Mouse (Mus musculus) forebrain, embryonic 14.5 days (tissue): ENCODE measurements at regions not wholly inside any gene's neighbourhood (a gene's known extent, or its start where the extent isn't known, plus 50 kb on each side); places are given as distances from the start of the nearest gene placed in this dataset.

ENCODE experiments used
- ATAC-seq: fragments of 200-750 bp; cut with Nextera tagmentation; 2 replicates; pipeline ENCODE4 v1.8.0; 2017; ENCODE audit warnings: mild to moderate bottlenecking, moderate library complexity
- DNase-seq: peaks from one replicate; pipeline ENCODE4 v3.0.0-alpha.2; 2015; ENCODE audit warnings: low spot score
- H3K27ac ChIP-seq: fragments of 300-500 bp; sonication (generic); 2 replicates; pipeline ENCODE4 v1.5.1; 2014; ENCODE audit warnings: low read depth, mild to moderate bottlenecking, control low read depth, low read length, moderate library complexity
- H3K27me3 ChIP-seq: fragments of 300-500 bp; sonication (generic); replicated peaks from 2 replicates; pipeline ENCODE4 v1.6.1; 2014; ENCODE audit warnings: low read length, control low read depth, mixed read lengths; ENCODE audit not compliant: control insufficient read depth, insufficient read depth
- H3K36me3 ChIP-seq: fragments of 300-500 bp; sonication (generic); 2 replicates; pipeline ENCODE4 v1.6.1; 2014; ENCODE audit warnings: low read length, control low read depth; ENCODE audit not compliant: control insufficient read depth, insufficient read depth
- H3K4me1 ChIP-seq: fragments of 300-500 bp; sonication (generic); 2 replicates; pipeline ENCODE4 v1.6.1; 2014; ENCODE audit warnings: antibody characterized with exemption, low read length, control low read depth; ENCODE audit not compliant: control insufficient read depth, insufficient read depth
- H3K4me2 ChIP-seq: fragments of 300-500 bp; sonication (generic); 2 replicates; pipeline ENCODE4 v1.6.1; 2014; ENCODE audit warnings: mild to moderate bottlenecking, control low read depth, low read length
- H3K4me3 ChIP-seq: fragments of 300-500 bp; sonication (generic); 2 replicates; pipeline ENCODE4 v1.5.1; 2014; ENCODE audit warnings: low read depth, low read length, control low read depth
- H3K9ac ChIP-seq: fragments of 300-500 bp; sonication (generic); 2 replicates; pipeline ENCODE4 v1.6.1; 2014; ENCODE audit warnings: mild to moderate bottlenecking, low read length, control low read depth, moderate library complexity
- H3K9me3 ChIP-seq: fragments of 300-500 bp; sonication (generic); replicated peaks from 2 replicates; pipeline ENCODE4 v1.6.1; 2016; ENCODE audit warnings: low read length, control low read depth, mixed read lengths; ENCODE audit not compliant: control insufficient read depth
- WGBS: fragments of 180-500 bp; shearing (Covaris S2); extraction: QIAGEN DNeasy Blood & Tissue Kit; methylation state at CpG from one replicate; pipeline ENCODE4 v1.1.7; 2014; 5-methylcytosine and 5-hydroxymethylcytosine counted together

DNA sequence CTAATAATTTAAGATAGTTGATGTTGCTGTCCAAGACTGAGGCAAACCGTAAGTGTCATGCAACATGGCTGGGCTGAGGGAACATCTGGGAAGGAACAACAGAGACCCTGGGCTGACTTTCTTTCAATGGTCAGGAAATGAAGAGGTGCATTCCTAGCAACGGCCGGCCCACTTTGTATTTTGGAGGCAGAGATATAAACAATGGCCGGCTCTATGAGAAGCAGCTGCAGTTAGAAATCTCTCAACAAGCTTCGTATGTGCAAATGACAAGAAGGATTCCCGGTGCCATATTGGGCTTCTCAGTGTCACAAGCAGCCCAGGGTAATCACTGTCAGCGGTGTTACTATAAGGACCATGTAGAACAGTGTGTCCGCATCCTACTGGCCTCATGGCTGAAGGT is 108.0 kb upstream of the Tcf21 start:
- DNase-seq (no peak), ATAC-seq (no peak)
- H3K9ac ChIP-seq, result no peak overlapping the region
- no peak overlapping the region for H3K4me2 ChIP-seq
- no peaks in the 10 kb centered on the region for H3K36me3 ChIP-seq
- 90% methylated on average over 8 of the region's 8 CpGs for WGBS
- H3K27me3 ChIP-seq, result no peaks in the 10 kb centered on the region
- no peaks in the 10 kb centered on the region for H3K4me1 ChIP-seq
- H3K4me3 ChIP-seq, result no peak overlapping the region
- H3K27ac ChIP-seq, result no peak overlapping the region
- H3K9me3 ChIP-seq, result no peaks in the 10 kb centered on the region

DNA sequence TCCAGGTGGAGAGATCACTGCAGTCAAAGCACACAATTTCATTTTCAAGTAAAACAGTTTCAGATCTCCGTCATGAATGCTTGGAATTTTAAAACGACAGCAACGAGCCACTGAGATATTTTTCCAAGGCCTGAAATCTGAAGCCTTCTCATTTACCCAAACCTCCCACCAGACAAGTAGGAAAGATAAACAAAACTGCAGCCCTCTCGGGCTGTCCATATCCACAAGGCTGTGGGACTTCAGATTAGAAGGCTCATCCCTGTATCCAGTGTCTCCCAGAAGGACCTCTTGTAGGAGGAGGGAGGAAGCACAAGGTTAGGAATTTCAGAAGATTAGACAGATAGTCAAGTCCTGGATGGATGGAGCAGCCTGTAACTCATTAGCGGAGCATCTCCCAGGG is 106.1 kb upstream of the Tcf21 start:
- ATAC-seq (no peak), DNase-seq (no peak)
- Histone ChIP-seq H3K4me3 (no peak overlapping the region), H3K36me3 (no peaks in the 10 kb centered on the region), H3K27me3 (no peaks in the 10 kb centered on the region), H3K9ac (no peak overlapping the region), H3K27ac (no peak overlapping the region), H3K4me1 (no peaks in the 10 kb centered on the region), H3K9me3 (no peaks in the 10 kb centered on the region), H3K4me2 (no peak overlapping the region)
- WGBS, result 80% methylated on average over 5 of the region's 5 CpGs

GRCm38 (mm10) chr10:22921035-22921965 is 101.3 kb upstream of the Tcf21 start:
- Histone ChIP-seq H3K27ac (no peak overlapping the region), H3K4me3 (no peak overlapping the region), H3K4me2 (no peak overlapping the region), H3K27me3 (no peaks in the 10 kb centered on the region), H3K36me3 (no peaks in the 10 kb centered on the region), H3K9ac (no peak overlapping the region), H3K4me1 (no peaks in the 10 kb centered on the region), H3K9me3 (no peaks in the 10 kb centered on the region)
- WGBS, result 62% methylated on average over 11 of the region's 11 CpGs
- no peak for ATAC-seq
- DNase-seq, result no peak

DNA sequence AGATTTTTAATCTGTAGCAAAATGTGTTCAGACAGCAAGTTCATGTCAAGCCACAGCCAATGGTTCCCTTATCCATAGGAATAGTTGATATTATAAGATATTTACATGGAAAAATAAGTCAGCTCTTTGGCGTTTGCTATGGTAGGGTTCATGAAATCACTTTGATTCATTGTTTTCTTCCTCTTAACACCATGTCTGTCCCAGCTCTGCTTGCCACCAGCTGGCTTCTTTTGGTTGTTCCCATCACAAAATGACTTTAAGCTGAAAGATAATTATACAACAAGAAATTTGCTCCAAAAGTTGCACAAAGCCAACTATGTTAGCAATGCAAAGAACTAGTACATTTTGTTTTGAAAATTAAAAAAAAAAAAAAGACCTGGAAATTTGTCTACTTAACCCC is 99.9 kb upstream of the Tcf21 start:
- DNase-seq (no peak), ATAC-seq (no peak)
- no peaks in the 10 kb centered on the region for H3K36me3 ChIP-seq
- no peak overlapping the region for H3K27ac ChIP-seq
- H3K4me2 ChIP-seq, result no peak overlapping the region
- H3K27me3 ChIP-seq, result no peaks in the 10 kb centered on the region
- no peak overlapping the region for H3K4me3 ChIP-seq
- no peak overlapping the region for H3K9ac ChIP-seq
- WGBS, result 75% methylated on average over 1 of the region's 1 CpGs
- no peaks in the 10 kb centered on the region for H3K9me3 ChIP-seq
- H3K4me1 ChIP-seq, result no peaks in the 10 kb centered on the region

DNA sequence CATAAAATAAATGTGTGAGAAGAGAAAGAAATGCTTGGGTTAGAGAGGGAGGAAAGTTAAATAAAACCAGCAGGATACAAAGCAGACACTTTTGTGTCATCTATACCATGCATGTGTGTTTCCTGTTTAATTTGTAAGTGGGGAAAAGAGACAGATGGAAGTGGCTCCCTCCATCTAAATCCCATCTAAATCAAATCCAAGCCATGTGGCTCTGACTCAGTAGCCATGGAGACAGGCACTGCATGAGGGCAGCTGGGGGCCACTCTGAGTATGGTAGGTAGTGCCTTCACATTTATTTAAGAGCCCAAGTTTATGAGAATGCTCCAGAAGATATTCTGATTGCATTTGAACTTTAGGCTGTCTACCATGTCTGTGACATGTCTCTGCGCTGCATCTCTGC is 97.8 kb upstream of the Tcf21 start:
- H3K4me1 ChIP-seq, result no peaks in the 10 kb centered on the region
- ATAC-seq, result no peak
- no peak overlapping the region for H3K9ac ChIP-seq
- no peak overlapping the region for H3K27ac ChIP-seq
- no peaks in the 10 kb centered on the region for H3K9me3 ChIP-seq
- H3K4me3 ChIP-seq, result no peak overlapping the region
- H3K36me3 ChIP-seq, result no peaks in the 10 kb centered on the region
- WGBS, result 94% methylated on average over 1 of the region's 1 CpGs
- no peak overlapping the region for H3K4me2 ChIP-seq
- DNase-seq, result no peak
- H3K27me3 ChIP-seq, result no peaks in the 10 kb centered on the region

- Histone ChIP-seq H3K36me3 (no peaks in the 10 kb centered on the region), H3K4me1 (no peaks in the 10 kb centered on the region), H3K27ac (no peak overlapping the region), H3K9me3 (no peaks in the 10 kb centered on the region), H3K4me3 (no peak overlapping the region), H3K4me2 (no peak overlapping the region), H3K27me3 (no peaks in the 10 kb centered on the region), H3K9ac (no peak overlapping the region)
- DNase-seq, result no peak
- 77% methylated on average over 6 of the region's 6 CpGs for WGBS
- ATAC-seq, result no peak
Observed at GRCm38 (mm10) chr10:22915785-22916514, 96.0 kb upstream of the Tcf21 start.

GRCm38 (mm10) chr10:22913112-22913511 is 93.1 kb upstream of the Tcf21 start:
- WGBS, result 94% methylated on average over 1 of the region's 1 CpGs

DNA sequence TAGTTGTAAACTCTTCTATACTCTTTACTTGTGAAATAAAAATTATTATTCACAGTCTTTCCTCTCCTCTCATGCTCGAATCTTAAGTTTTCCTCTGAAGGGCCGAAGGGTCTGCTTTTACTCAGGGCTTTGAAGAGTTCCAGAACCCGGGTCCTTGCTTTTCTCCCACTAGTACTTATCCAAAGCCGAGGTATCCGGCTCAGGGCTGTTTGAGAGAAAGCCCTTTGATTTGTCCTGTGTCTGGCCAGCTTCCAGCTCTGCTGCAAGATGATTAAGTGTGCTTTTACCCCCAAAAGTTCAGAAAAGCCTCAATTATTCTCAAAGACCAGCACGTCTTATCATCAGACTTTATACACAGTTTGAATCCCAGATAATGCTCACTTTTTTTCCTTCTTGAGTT is 88.7 kb upstream of the Tcf21 start:
- H3K4me1 ChIP-seq, result no peaks in the 10 kb centered on the region
- no peaks in the 10 kb centered on the region for H3K36me3 ChIP-seq
- H3K4me3 ChIP-seq, result no peak overlapping the region
- WGBS, result 73% methylated on average over 6 of the region's 6 CpGs
- H3K4me2 ChIP-seq, result no peak overlapping the region
- H3K9me3 ChIP-seq, result no peaks in the 10 kb centered on the region
- no peak for DNase-seq
- no peaks in the 10 kb centered on the region for H3K27me3 ChIP-seq
- ATAC-seq, result no peak
- H3K9ac ChIP-seq, result no peak overlapping the region
- H3K27ac ChIP-seq, result no peak overlapping the region

More at GRCm38 (mm10) chr10:22913112-22913511, 93.1 kb upstream of the Tcf21 start:
- Histone ChIP-seq H3K27me3 (no peaks in the 10 kb centered on the region), H3K27ac (no peak overlapping the region), H3K4me2 (no peak overlapping the region), H3K36me3 (no peaks in the 10 kb centered on the region), H3K4me3 (no peak overlapping the region), H3K9ac (no peak overlapping the region), H3K4me1 (no peaks in the 10 kb centered on the region), H3K9me3 (no peaks in the 10 kb centered on the region)
- ATAC-seq (no peak), DNase-seq (no peak)

GRCm38 (mm10) chr10:22905281-22905680 is 85.3 kb upstream of the Tcf21 start:
- DNase-seq, result no peak

More at GRCm38 (mm10) chr10:22905281-22905680, 85.3 kb upstream of the Tcf21 start:
- Histone ChIP-seq H3K4me1 (no peaks in the 10 kb centered on the region), H3K27ac (no peak overlapping the region), H3K36me3 (no peaks in the 10 kb centered on the region), H3K4me3 (no peak overlapping the region), H3K9me3 (no peaks in the 10 kb centered on the region), H3K9ac (no peak overlapping the region), H3K4me2 (no peak overlapping the region), H3K27me3 (no peaks in the 10 kb centered on the region)
- no peak for ATAC-seq
- 93% methylated on average over 2 of the region's 2 CpGs for WGBS
